Mouse (Mus musculus) megakaryocyte, embryonic 14.5 days (primary cell): Measurements from ENCODE around the gene Arhgap9.
"Not testable (repeated sequence)": the region's sequence is repeated elsewhere in the genome, so short reads cannot be mapped to it uniquely, and the experiment has no call there.

Experiments used
- FLI1 ChIP-seq: IDR thresholded peaks from 2 replicates; pipeline ENCODE4 v1.6.1; 2012; ENCODE audit warnings: low read length, inconsistent platforms, mixed read lengths
- GATA1 ChIP-seq: IDR thresholded peaks from 3 replicates; pipeline ENCODE4 v1.6.1; 2012; ENCODE audit warnings: mixed read lengths, low read length, inconsistent platforms, borderline replicate concordance

- TF ChIP-seq GATA1, FLI1: not testable (repeated sequence)
Observed at GRCm38 (mm10) chr10:127309167-127309566, 12.6 kb upstream of the Arhgap9 start.
